Mouse (Mus musculus): Measurements from ENCODE around the gene Zfhx3.

Gene Zfhx3

DNA sequence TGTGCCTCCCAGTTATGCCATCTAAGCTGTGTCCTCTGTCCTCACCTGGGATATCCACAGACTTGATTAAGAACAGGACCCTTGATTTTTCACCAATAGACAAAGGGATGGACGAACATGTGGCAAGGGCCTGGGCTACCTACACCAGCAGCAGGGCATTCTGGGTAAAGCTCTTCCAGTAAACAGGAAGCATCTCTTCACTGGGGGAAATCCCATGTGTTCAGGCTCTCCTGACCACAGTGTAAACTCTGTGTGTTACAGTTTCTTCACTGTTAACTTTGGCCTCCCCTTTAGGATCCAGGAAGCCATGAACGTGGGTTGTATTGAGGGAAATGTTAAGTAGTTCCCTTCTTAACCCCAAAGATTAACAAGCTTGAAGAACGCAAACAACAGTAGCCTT, 906.0 kb downstream of the Zfhx3 start:
- DNase-seq (ENCODE audit: low spot score in 2 of 2) = no peak

- DNase-seq (ENCODE audit: low spot score in 2 of 2) = no peak
These were observed 910.6 kb downstream of the Zfhx3 start for GRCm38 (mm10) chr8:108853028-108853427.

- no peak for DNase-seq (ENCODE audit: low spot score in 2 of 2)
These were observed 912.1 kb downstream of the Zfhx3 start for GRCm38 (mm10) chr8:108854444-108855102.

DNA sequence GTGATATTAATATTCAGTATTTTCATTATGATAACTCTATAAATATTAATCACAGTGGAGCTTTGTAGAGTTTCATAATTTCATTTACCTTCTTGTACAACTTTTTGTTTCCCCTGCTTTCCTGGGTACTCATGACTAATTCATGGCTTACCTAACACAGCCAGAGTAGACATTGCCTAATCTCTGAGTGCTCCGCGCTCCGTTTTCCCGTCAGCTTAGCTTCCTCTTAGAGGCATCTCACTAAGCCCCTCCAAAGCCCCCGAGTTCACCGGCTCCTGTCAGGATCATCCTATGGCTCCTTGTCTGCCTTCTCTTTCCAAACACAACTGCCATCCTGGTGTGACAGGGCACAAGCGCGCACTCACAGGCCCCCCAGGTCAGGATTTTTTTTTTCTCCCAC, 916.6 kb downstream of the Zfhx3 start:
- no peak for DNase-seq (ENCODE audit: low spot score in 2 of 2)

- DNase-seq (ENCODE audit: low spot score in 2 of 2) = no peak
These were observed 917.5 kb downstream of the Zfhx3 start for GRCm38 (mm10) chr8:108859983-108860382.

DNA sequence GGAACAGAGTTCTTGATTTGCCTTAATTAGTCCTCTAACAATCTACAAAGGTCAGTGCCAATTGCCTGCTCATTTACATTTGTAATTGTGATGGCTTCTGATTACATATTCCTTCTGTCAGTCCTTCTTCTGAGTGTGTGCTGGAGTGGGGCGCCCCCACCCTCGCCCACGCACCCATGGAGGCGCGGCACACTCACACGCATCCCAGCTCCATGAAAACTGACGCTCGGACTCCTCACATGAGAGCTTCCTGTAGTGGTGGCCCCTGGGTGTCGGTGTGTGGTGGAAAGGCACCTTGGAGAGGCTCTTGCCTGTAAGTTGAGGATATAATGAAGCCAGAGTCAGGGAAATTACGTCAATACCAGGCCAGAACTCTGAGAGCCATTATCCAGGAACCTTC, 921.0 kb downstream of the Zfhx3 start:
- DNase-seq (ENCODE audit: low spot score in 2 of 2) = no peak

DNA sequence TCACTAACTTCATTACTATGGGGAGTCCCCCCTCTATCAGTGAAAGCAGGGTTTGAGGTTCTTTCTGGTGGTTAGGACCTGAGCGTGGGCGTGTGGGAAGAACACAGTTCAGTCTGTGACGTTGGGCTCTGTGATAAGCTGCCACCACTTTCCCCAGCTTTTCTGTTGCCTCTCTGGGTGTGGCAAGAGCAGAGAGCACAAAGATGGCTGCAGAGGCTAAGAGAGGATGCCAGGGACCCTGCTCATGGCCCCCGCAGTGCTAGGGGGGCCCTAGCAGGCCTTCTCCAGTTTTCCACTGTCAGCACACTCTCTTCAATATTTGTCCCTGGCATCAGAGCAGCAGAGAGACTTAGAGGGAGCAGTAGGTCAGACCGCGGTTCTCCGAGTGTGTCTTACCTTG, 924.0 kb downstream of the Zfhx3 start:
- no peak for DNase-seq (ENCODE audit: low spot score in 2 of 2)

- no peak for DNase-seq (ENCODE audit: low spot score in 2 of 2)
These were observed 925.2 kb downstream of the Zfhx3 start for GRCm38 (mm10) chr8:108867482-108868258.

GRCm38 (mm10) chr8:108868259-108869090, 926.0 kb downstream of the Zfhx3 start:
- no peak for DNase-seq (ENCODE audit: low spot score in 2 of 2)

DNA sequence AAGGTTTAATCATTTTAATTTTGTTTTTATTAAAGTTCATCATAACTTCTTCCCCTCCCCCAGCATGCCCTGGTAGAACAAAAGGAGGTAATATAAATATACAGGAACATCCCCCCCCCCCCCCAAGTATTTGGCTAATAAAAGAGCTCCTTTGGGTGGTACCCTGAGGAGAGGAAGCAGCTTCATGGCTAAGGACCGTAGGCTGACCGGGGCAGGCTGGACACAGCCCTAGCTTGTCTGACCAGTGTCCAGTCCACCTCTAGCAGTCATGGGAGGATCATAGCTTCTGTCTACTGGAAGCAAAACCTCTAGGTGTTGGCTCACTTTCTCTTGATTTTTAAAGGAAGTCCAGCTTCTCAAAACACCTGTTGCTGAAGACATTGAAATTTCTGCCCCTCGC, 927.0 kb downstream of the Zfhx3 start:
- no peak for DNase-seq (ENCODE audit: low spot score in 2 of 2)

DNA sequence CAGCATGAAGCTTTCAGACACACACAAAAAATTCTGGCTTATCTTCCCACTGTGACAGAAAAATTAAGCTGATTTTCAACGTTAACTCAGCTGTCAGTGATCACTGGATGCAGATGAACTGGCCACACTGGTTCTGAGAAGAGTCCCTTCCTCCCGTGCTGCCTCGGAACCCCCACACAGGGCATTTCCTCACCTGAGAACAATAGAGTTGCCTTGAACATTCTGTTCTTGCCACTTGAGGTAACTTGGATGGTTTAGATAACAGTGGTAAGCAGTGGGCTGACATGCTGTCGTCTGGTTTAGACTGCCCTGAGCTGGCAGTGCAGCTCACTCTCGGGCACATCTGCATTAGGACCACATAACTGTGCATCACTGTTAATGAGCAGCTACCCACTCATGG, 927.5 kb downstream of the Zfhx3 start:
- DNase-seq (ENCODE audit: low spot score in 2 of 2) = no peak

DNA sequence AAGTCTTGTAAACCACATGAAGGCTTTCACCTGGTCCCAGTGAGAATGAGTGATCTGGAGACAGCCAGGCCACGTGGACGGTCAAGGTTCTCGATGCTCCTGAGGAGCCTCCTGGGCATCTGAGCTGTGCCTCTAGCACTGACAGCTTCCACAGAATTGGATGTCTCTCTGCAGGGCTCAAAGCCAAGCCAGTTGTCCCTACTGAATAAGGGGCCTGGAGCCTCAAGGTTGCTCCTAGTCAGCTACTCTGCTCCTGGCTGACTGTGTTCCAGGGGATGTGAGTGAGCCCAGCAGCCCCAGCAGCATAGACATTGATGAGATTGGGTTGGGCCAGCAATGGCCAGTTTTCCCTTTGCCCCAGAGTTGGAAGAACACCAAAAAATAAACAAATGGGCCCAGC, 927.9 kb downstream of the Zfhx3 start:
- DNase-seq (ENCODE audit: low spot score in 2 of 2) = no peak

GRCm38 (mm10) chr8:108875722-108876121, 933.3 kb downstream of the Zfhx3 start:
- no peak for DNase-seq (ENCODE audit: low spot score in 2 of 2)

GRCm38 (mm10) chr8:108880101-108880500, 937.7 kb downstream of the Zfhx3 start:
- no peak for DNase-seq (ENCODE audit: low spot score in 2 of 2)

DNA sequence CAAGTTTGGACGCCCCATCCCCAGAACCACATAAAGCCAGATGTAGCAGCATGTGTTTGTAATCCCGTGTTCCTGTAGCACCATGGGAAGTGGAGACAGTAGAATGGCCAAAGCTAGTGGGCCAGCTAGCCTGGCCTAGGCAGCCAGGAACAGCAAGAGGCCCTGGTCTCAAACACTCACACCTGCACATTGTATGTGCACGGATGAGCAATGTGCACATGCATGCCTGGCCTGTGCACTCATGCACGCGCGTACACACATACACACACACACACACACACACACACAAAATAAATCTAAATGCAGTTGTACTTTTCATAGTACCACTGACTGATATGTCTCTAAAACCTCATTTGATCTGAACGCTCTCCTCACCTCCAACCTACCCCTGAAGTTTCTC, 938.9 kb downstream of the Zfhx3 start:
- no peak for DNase-seq (ENCODE audit: low spot score in 2 of 2)

DNA sequence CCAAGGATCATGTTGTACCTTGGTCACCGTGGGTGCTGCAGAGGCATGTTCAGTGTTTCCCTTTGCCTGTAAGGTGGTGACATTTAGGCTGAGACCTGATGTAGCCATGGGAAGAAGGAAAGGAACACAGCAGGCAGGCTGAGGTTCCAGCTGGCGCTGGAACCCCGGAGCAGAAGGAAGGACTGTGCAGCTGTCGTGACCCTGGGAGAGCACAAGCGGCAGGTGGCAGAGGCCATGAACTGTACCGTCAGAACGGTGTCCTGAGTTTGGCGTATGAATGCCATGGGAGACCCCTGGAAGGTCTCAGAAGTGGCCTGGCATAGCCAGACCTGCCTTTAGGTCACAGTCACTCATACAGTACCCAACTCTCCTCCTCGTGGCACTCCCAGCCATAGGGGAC, 939.6 kb downstream of the Zfhx3 start:
- DNase-seq (ENCODE audit: low spot score in 2 of 2) = no peak

DNA sequence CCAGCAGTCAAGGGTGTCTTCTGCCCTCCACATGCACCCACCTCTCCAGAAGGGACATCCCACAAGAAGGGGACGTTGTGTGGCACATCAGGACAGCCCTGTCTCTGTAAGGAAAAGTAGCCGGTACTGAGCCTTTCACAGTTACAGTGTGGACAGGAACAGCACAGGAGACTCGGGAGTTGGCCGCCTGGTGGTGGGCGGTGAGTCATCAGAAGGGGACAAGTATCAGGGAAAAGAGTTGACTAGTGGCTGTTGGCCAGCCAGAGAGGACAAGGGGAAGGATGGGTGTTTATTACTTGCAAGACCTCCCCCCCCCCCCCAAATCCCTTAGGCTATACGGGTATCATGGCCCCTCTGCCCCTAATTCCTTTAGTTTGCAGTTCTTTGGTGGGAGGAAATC, 940.9 kb downstream of the Zfhx3 start:
- DNase-seq (ENCODE audit: low spot score in 2 of 2) = no peak

DNA sequence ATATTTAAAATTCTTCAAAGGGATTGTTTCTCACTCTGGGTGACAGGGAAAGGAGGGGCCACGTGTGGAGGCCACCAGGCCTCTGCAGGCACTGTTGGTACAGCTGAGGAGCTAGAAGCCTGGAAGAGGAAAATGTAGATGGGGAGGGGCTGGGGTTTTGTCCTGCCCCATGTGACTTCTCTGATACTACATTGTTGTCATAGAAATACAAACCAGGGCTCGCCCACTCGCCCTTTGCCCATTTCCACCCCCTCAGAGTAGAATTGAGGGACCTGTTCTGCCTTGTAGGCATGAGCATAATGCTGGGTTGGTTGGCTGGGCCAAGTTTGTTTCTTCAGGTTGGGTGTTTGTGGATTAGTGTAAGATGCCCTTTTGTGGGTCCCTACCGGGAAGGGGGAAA, 942.5 kb downstream of the Zfhx3 start:
- DNase-seq (ENCODE audit: low spot score in 2 of 2) = no peak

DNA sequence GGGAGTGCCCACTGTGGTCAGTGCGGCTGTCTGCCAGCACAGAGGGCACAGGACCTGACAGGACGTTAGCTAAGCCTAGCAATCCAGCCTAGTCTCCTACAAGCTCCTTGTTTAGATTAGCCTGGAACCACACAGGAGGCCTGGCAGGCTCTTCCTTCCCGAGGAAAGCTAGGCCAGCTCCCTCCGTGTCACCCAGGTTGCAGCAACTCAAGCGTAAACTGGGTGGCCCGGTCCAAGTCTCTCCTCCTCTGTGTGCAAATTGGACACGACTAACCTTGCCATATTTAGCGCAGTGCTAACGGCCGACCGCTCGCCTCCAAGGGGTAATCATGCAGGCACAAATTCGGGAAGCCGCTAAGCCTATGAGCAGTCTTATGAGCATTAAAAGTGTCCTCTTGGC, 943.0 kb downstream of the Zfhx3 start:
- DNase-seq (ENCODE audit: low spot score in 2 of 2) = no peak

DNA sequence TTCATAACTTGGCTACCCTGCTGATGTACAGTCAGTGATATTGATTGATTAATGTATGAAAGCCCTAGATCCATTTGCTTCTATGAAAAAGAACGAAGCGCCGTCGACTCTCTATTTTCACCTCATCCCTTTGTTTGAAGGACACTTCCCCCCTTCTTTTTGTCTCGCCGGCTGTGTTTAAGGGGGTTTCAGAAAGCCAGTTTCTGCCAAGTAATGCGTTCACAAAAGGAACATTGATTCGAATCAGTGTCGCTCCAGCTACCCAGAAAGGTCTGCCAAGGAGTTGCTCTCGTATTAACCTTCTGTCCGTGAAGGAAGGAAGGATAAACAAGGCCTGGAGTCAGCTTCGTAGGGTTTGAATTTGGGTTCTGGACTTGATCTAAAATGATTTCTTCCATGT, 943.4 kb downstream of the Zfhx3 start:
- DNase-seq (ENCODE audit: low spot score in 2 of 2) = no peak

GRCm38 (mm10) chr8:108886599-108887255, 944.3 kb downstream of the Zfhx3 start:
- DNase-seq (ENCODE audit: low spot score in 2 of 2) = peak; percentile 84 to 87

DNA sequence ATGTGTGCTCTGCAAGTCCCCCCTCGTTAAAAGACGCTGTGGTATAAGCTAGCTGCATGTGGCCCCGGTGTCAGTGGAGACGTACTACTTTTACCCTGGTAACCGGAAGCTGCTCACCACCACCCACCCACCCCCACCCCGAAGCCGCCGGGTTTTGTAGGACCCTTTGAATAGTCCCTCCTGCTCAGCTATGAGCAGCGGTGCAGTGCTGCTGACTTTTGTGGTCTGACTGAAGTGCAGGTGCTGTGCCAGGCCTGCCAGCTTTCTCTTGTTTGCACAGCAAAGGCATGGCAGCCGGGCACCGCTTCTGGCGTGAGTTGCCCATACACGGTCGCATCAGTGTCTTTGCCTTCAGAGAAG, 944.8 kb downstream of the Zfhx3 start:
- no peak for DNase-seq (ENCODE audit: low spot score in 2 of 2)

Data from frontal cortex, postnatal 36 days (tissue).